Mouse (Mus musculus) MEL-GATA-1-ER (cell line): ENCODE measurements around the gene Mum1.
"Not testable (repeated sequence)": the region's sequence is repeated elsewhere in the genome, so short reads cannot be mapped to it uniquely, and the experiment has no call there.

Source experiments
- DNase-seq: peaks from one replicate; pipeline ENCODE4 v3.0.0-alpha.2; 2012; ENCODE audit warnings: low read depth; ENCODE audit errors: extremely low read depth

Mum1 gene

DNA sequence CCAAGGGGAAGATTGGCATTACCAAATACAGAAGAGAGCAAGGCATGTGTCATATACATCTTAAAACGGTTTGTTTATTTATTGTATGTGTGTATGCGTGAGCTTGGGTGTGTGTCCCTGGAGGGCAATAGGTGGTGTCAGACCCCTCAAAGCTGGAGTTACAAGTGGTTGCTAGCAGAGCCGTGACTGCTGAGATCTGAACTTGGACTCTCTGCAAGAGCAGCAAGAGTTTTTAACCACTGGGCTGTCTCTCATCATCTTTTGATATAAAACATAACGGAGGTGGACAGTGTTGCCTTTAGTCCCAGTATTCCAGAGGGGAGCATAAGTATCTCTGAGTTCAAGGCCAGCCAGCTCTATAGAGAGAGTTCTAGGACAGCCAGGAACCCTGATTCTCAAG is 18.0 kb upstream of the Mum1 start:
- no peak for DNase-seq

- DNase-seq: no peak
These were observed 17.3 kb upstream of the Mum1 start for GRCm38 (mm10) chr10:80208841-80209371.

DNA sequence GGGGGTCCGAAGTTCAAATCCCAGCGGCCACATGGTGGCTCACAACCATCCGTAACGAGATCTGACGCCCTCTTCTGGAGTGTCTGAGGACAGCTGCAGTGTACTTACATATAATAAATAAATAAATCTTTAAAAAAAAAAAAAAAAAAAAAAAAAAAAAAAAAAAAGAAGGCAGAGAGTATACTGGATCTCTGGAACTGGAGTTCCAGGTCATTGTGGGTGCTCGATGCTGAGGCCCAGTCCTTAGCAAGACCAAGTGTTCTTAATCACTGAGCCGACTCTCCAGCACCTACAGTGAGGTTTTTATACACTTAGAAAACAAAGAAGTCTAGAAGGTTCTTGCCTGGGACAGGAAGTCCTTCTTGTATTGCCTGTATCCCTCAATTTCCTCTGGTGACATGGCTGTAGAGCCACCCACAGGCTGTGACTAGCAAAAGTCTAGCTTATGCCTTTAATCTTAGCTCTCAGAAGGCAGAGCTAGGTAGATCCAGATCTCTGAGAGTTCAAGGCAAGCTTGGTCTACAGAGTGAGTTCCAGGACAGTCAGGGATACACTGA is 14.6 kb upstream of the Mum1 start:
- DNase-seq: not testable (repeated sequence)

- DNase-seq: no peak
These were observed 11.0 kb upstream of the Mum1 start for GRCm38 (mm10) chr10:80215048-80215772.

DNA sequence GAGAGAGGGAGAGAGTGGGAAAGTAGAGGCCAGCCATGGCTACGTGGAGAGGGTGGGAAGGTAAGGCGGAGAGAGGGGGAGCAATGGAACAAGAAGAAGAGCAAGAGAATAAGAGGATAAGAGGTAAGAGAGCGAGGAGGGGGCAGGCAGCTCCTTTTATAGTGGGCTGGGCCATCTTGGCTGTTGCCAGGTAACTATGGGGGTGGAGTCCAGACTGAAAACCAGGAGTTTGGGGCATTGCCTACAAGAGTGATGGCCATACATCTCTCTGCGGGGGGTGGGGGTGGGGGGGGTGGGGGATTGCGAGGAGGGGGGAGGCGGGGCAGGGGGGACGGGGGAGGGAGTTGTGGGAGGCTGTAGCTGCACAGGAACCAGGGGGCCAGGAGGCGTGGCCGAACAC is 5.6 kb upstream of the Mum1 start:
- DNase-seq: no peak

DNA sequence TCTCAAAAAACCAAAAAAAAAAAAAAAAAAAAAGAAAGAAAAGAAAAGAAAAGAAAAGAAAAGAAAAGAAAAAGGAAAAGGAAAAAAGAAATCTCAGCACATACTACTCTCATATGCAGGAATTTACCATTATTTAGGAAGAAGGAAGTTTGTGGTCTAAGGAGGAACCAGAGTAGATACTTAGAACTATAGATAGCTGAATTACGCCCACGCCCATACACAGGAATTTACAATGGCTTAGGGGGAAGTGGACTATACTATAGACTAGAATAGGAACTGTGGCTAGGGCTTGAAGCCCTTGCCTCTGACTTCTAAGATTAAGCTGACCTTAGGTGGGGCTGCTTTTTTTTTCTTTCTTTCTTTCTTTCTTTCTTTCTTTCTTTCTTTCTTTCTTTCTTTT is 3.1 kb upstream of the Mum1 start:
- peak; percentile 64 for DNase-seq

- DNase-seq: no peak
These were observed 191 bp upstream of the Mum1 start for GRCm38 (mm10) chr10:80226071-80226415.

GRCm38 (mm10) chr10:80227166-80227539 is 919 bp downstream of the Mum1 start:
- DNase-seq: no peak

DNA sequence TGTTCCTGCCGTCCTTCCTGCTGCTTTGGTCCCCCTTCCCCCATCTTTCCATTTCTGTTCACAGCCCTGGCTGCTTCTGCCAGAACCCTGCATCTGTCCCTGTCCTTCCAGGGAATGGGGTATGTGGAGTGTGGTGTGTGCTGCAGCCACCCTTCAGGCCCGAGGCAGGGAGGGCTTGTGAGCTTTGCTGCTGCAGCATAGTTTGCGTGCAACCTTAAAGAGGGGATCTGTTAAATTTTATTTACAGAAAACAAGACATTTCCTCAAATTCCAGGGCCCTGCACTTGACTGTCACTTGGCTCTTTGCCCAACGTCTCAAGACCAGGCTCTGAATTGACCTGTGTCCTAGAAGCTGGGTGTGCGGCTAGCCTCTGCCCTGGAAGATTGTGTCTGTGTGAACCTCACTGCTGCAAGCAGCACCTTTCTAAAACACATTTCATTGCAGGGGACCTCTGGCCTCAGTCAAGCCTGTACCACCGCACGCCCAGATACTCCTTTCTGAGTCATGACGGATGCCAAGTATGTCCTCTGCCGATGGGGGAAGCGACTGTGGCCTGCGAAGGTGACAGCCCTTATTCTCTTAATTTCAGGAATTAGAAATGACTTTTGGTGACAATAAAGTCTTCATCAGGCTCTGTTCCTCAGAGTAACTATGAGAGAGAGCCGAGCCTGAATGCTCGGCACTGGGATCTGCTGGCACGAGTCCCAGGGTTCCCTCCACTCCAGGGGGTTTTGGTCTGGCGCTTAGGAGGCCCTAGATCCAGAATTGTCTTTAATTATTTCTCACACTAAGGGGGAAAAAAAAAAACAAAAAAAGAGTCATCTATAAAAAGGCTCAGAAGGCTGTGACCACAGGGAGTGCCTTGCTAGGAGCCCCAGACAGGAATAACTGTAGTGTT is 1.9 kb downstream of the Mum1 start:
- DNase-seq: no peak

GRCm38 (mm10) chr10:80236145-80236825 is 10.1 kb downstream of the Mum1 start:
- DNase-seq: no peak

DNA sequence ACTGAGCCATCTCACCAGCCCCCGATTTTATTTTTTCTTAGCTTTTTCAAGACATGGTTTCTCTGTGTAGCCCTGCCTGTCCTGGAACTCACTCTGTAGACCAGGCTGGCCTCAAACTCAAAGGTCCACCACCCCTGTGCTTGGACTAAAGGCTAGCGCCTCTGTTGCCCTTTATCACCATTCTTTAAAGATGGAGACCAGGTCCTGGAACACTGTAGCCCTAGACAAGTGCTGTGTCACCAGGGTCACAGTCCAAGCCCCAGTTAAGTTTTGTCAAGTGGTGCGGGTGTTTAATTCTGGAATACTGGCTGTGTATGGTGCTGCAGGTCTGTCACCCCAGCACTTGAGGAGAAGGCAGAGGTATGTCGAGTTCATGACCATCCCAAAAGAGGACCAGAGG is 10.8 kb downstream of the Mum1 start:
- no peak for DNase-seq

- DNase-seq: no peak
These were observed 12.1 kb downstream of the Mum1 start for GRCm38 (mm10) chr10:80238306-80238705.

GRCm38 (mm10) chr10:80239791-80240190 is 13.6 kb downstream of the Mum1 start:
- DNase-seq: no peak

- DNase-seq: no peak
These were observed 15.9 kb downstream of the Mum1 start for GRCm38 (mm10) chr10:80242088-80242487.

- no peak for DNase-seq
These were observed 16.4 kb downstream of the Mum1 start for GRCm38 (mm10) chr10:80242607-80243006.

GRCm38 (mm10) chr10:80244791-80245399 is 18.7 kb downstream of the Mum1 start:
- DNase-seq: no peak

GRCm38 (mm10) chr10:80245600-80245999 is 19.4 kb downstream of the Mum1 start:
- DNase-seq: peak; percentile 78

DNA sequence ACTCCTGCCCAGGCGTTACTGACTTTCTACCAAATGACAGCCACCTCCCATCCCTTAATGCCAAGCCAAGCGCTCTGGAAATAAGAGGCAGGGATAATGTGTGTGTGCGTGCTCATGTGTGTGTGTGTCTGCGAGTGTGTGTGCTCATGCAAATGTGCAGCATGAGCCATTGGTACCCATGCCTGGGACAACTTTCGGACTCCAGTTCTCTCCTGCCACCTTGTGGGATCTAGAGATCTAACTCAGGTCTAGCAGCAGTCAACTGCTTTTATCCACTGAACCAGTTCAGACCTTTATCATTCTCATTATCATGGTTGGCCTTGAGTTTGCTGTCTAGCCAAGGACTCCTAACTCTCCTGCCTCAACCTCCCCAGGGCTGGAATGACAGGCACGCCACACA is 21.6 kb downstream of the Mum1 start:
- no peak for DNase-seq

DNA sequence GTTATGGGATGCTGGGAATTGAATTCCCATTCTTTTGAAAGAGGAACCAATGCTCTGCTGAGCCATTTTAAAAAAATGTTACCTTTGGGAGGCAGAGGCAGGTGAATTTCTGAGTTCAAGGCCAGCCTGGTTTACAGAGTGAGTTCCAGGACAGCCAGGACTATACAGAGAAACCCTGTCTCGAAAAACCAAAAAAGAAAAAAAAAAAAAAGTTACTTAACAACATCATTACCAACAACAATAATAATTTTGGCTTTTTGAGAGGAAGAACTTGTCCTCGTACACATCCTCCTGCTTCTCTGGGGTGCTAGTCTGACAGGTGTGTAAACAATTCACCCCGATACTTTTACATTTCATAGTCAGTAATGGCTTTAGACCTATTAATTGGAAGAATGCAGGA is 22.2 kb downstream of the Mum1 start:
- not testable (repeated sequence) for DNase-seq

- peak; percentile 82 for DNase-seq
These were observed 22.9 kb downstream of the Mum1 start, which contains the start of gene Ndufs7 for GRCm38 (mm10) chr10:80248971-80249640. Ndufs7 (plus strand) TSS chr10:80249121.

GRCm38 (mm10) chr10:80250059-80250458 is 23.8 kb downstream of the Mum1 start:
- DNase-seq: no peak
